Mouse (Mus musculus): Measurements from ENCODE around the gene Acsl5. TPM values are rescaled to one million over a fixed set of nuclear protein-coding genes. Genes with fewer than 3 reads are reported as not detected.

The Acsl5 gene
- polyA plus RNA-seq, 1 experiment = 82.2 TPM

- 92% methylated on average over 7 of the region's 7 CpGs for WGBS
- H3K4me3 ChIP-seq (replicated peaks; ENCODE audit: control insufficient read depth, low read depth, low read length) = no peak overlapping the region
- no peaks in the 10 kb centered on the region; the same call in 1 of the 2 replicates for H3K4me1 ChIP-seq (ENCODE audit: control insufficient read depth, insufficient read depth, low read length)
- no peak overlapping the region for H3K27ac ChIP-seq (ENCODE audit: control insufficient read depth, insufficient read depth, low read depth, low read length, poor library complexity)
- TF ChIP-seq POLR2A (IDR thresholded peaks at IDR 0.05; ENCODE audit: borderline replicate concordance, control insufficient read depth, low read depth, low read length) (no peak), CTCF (IDR thresholded peaks at IDR 0.05; ENCODE audit: control insufficient read depth, insufficient read depth, low read length) (no peak)
These were observed 90.7 kb downstream of the Acsl5 start for GRCm38 (mm10) chr19:55342423-55342822.

GRCm38 (mm10) chr19:55343274-55343673 is 91.5 kb downstream of the Acsl5 start:
- H3K4me3 ChIP-seq (replicated peaks; ENCODE audit: control insufficient read depth, low read depth, low read length) = no peak overlapping the region
- no peak overlapping the region for H3K27ac ChIP-seq (ENCODE audit: control insufficient read depth, insufficient read depth, low read depth, low read length, poor library complexity)
- no peak for TF ChIP-seq POLR2A (IDR thresholded peaks at IDR 0.05; ENCODE audit: borderline replicate concordance, control insufficient read depth, low read depth, low read length)
- peaks cover 2% of the 10 kb centered on the region for H3K4me1 ChIP-seq (ENCODE audit: control insufficient read depth, insufficient read depth, low read length)
- 87% methylated on average over 9 of the region's 9 CpGs for WGBS

Other genes starting within 250 kb of the Acsl5 start
- 5.0 and 9.8 TPM in 2 replicates for gene Gpam, start 124.7 kb upstream of the Acsl5 start, polyA plus RNA-seq (2011; ENCODE audit: insufficient read depth, insufficient read length, low replicate concordance, missing spikeins)
- gene Tectb, start 71.2 kb upstream of the Acsl5 start, polyA plus RNA-seq (2011; ENCODE audit: insufficient read depth, insufficient read length, low replicate concordance, missing spikeins) = not detected in 2 replicates
- gene Gucy2g, start 10.7 kb upstream of the Acsl5 start, polyA plus RNA-seq (2011; ENCODE audit: insufficient read depth, insufficient read length, low replicate concordance, missing spikeins) = not detected in 2 replicates
- 17.5 and 19.6 TPM in 2 replicates for gene Zdhhc6, start 64.1 kb downstream of the Acsl5 start, polyA plus RNA-seq (2011; ENCODE audit: insufficient read depth, insufficient read length, low replicate concordance, missing spikeins)
- 11.2 and 11.4 TPM in 2 replicates for gene Vti1a, start 64.4 kb downstream of the Acsl5 start, polyA plus RNA-seq (2011; ENCODE audit: insufficient read depth, insufficient read length, low replicate concordance, missing spikeins)

Measured in bone marrow, adult 2 months (tissue).